Mouse (Mus musculus) cortical plate, adult 2 months (tissue): ENCODE measurements around the gene Sphk1.
A peak's percentile ranks its signal among the peaks of the same experiment; 100 is the strongest.

Source experiments
- CTCF ChIP-seq: fragments of 200-500 bp; IDR thresholded peaks from 2 replicates; pipeline ENCODE4 v1.5.1; 2011; ENCODE audit warnings: mild to moderate bottlenecking, control low read depth, low read length; ENCODE audit not compliant: insufficient read depth; ENCODE audit errors: extremely low read depth
- POLR2A ChIP-seq: fragments of 200-500 bp; IDR thresholded peaks from 2 replicates; pipeline ENCODE4 v1.6.1; 2011; ENCODE audit warnings: mild to moderate bottlenecking, low read length, control low read depth; ENCODE audit not compliant: insufficient read depth; ENCODE audit errors: extremely low read depth

GRCm38 (mm10) chr11:116554171-116554878 is 23.6 kb downstream of the Sphk1 start:
- TF ChIP-seq CTCF: peak; percentile 75
- no peak for TF ChIP-seq POLR2A
